Mouse (Mus musculus) cerebellum, adult 18-20 months (tissue): Measurements from ENCODE around the gene Cnp.
"Not testable (repeated sequence)": the region's sequence is repeated elsewhere in the genome, so short reads cannot be mapped to it uniquely, and the experiment has no call there.

Experiments
- DNase-seq, 2 experiments: peaks; one replicate each; pipeline ENCODE4 v3.0.0; 2021

Gene Cnp

GRCm38 (mm10) chr11:100592346-100593046, 17.8 kb downstream of the Cnp start:
- peak; percentile 51 to 55 for DNase-seq

- DNase-seq, result no peak
These were observed 19.9 kb downstream of the Cnp start for GRCm38 (mm10) chr11:100594608-100595007.

GRCm38 (mm10) chr11:100595533-100595932, 20.8 kb downstream of the Cnp start:
- DNase-seq, result no peak

GRCm38 (mm10) chr11:100598074-100598473, 23.4 kb downstream of the Cnp start:
- DNase-seq, result no peak

GRCm38 (mm10) chr11:100601372-100601771, 26.7 kb downstream of the Cnp start:
- DNase-seq, result no peak

- DNase-seq, result peak; percentile 26 to 32
These were observed 28.5 kb downstream of the Cnp start for GRCm38 (mm10) chr11:100603155-100603554.

GRCm38 (mm10) chr11:100603813-100604212, 29.1 kb downstream of the Cnp start:
- DNase-seq, result peak; percentile 39 to 54

- DNase-seq, result peak in 1 of 2 experiments; percentile 24
These were observed 29.8 kb downstream of the Cnp start for GRCm38 (mm10) chr11:100604321-100605005.

- DNase-seq, result peak; percentile 58 to 68
These were observed 30.7 kb downstream of the Cnp start for GRCm38 (mm10) chr11:100605451-100605850.

- DNase-seq, result no peak
These were observed 32.4 kb downstream of the Cnp start for GRCm38 (mm10) chr11:100607121-100607520.

- no peak for DNase-seq
These were observed 34.1 kb downstream of the Cnp start for GRCm38 (mm10) chr11:100608796-100609195.

- no peak for DNase-seq
These were observed 34.8 kb downstream of the Cnp start for GRCm38 (mm10) chr11:100609355-100609996.

- no peak for DNase-seq
These were observed 35.4 kb downstream of the Cnp start for GRCm38 (mm10) chr11:100609997-100610680.

GRCm38 (mm10) chr11:100611627-100612026, 36.9 kb downstream of the Cnp start:
- DNase-seq, result peak; percentile 44 to 57

GRCm38 (mm10) chr11:100613241-100613640, 38.5 kb downstream of the Cnp start:
- DNase-seq, result no peak

- no peak for DNase-seq
These were observed 41.6 kb downstream of the Cnp start for GRCm38 (mm10) chr11:100616332-100616731.

- DNase-seq, result not testable (repeated sequence)
These were observed 42.1 kb downstream of the Cnp start for GRCm38 (mm10) chr11:100616836-100617235.

- DNase-seq, result no peak
These were observed 42.8 kb downstream of the Cnp start for GRCm38 (mm10) chr11:100617480-100617879.

GRCm38 (mm10) chr11:100618761-100619484, 44.2 kb downstream of the Cnp start, which contains the start of gene Nkiras2:
Gene Nkiras2, plus strand, starts transcription at chr11:100619244.
- DNase-seq, result peak; percentile 31 to 43

GRCm38 (mm10) chr11:100619485-100619975, 44.8 kb downstream of the Cnp start:
- DNase-seq, result peak; percentile 95 to 96

GRCm38 (mm10) chr11:100619982-100620381, 45.3 kb downstream of the Cnp start, which contains the start of gene Dnajc7:
Gene Dnajc7, minus strand, starts transcription at chr11:100620168.
- no peak for DNase-seq

- DNase-seq, result peak; percentile 95 to 97
These were observed 48.0 kb downstream of the Cnp start for GRCm38 (mm10) chr11:100622714-100623113.
